Mouse (Mus musculus): ENCODE measurements around the gene Capn1.

The Capn1 gene

DNA sequence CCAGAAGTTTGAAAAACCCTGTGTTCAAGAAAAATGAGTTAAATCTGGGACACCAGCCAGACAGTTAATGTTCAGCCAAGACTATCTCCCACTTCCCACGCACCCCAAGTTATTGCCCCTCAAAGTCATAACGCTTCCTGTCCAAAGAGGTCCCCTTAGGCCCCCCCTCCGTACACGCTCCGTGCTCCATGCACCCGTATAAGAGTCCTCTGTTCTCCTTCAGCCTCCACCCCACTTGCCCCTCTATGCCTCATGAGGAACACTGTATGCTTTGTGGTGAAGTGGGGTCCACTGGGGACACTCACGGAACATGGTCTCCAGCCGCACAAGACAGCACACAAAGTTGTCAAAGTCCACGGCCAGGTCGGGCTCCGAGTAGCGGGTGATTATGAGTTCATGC is 25.7 kb downstream of the Capn1 start:
- no peak for DNase-seq (ENCODE audit: low spot score in 2 of 2)

- DNase-seq (ENCODE audit: low spot score in 2 of 2): no peak
Observed at GRCm38 (mm10) chr19:5989585-5989984, 26.1 kb downstream of the Capn1 start.

- DNase-seq (ENCODE audit: low spot score in 2 of 2): peak; percentile 70 to 86
Observed at GRCm38 (mm10) chr19:5988815-5989452, 26.8 kb downstream of the Capn1 start.

- no peak for DNase-seq (ENCODE audit: low spot score in 2 of 2)
Observed at GRCm38 (mm10) chr19:5988027-5988814, 27.5 kb downstream of the Capn1 start.

GRCm38 (mm10) chr19:5986043-5986442 is 29.7 kb downstream of the Capn1 start, which contains the start of gene Slc22a20:
TSS of gene Slc22a20 (minus strand) at chr19:5986143.
- DNase-seq (ENCODE audit: low spot score in 2 of 2): no peak

DNA sequence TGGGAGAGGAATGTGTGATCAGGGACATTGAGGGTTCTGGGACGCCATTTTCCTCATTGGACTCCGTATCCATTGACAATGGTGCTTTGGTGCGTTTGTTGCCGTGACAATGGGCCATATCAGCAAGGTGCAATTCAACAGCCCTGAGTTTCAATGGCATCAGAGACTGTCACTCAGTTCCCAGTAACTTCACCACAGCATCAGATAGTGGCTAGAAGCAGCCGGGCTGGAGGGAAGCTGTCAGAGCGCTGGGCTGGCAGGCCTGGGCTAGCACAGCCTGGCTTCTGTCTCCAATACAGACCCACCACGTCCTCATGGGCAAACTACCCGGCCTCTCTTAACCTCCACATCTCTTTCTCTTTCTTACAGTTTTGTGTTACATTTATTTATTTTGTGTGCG is 35.2 kb downstream of the Capn1 start:
- no peak for DNase-seq (ENCODE audit: low spot score in 2 of 2)

DNA sequence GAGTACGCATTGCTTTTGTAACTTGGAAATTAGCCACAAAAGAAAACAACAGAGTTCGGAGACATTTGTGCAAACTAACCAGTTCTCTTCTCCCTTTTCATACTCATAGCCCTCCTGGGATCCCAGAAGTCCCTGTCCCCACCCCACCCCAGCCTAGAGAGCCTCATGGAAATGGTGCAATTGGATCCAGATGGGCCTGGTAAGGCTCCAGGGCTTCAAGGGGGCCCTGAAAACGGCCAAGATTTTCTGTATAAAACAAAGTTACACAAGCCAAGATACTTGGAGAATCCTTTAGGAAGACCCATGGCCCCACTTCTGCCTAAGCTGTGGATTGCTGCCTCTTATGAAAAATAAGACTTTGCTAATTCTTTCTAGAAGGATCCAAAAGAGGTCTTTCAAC is 38.0 kb downstream of the Capn1 start:
- DNase-seq (ENCODE audit: low spot score in 2 of 2): no peak

- no peak for DNase-seq (ENCODE audit: low spot score in 2 of 2)
Observed at GRCm38 (mm10) chr19:5975676-5976075, 40.0 kb downstream of the Capn1 start.

DNA sequence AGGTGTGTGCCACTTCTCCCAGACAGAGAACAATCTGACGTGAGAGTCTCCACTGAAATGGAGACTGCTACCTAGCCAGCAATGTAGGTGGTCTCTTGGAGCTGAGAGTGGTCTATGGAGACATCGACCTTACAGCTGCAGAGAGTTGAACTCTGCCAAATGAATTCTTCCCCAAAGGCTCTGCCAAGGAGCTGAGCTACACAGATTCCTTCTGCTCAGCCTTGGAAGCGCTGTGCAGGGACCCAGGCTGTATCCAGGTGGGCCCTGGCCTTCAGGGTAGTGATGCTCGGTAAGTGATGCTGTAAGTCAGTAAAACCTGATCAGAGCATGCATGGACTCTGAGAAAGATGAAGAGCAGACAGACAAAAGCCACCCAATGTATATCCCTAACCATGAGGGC is 40.6 kb downstream of the Capn1 start:
- DNase-seq (ENCODE audit: low spot score in 2 of 2): no peak

- no peak for DNase-seq (ENCODE audit: low spot score in 2 of 2)
Observed at GRCm38 (mm10) chr19:5967664-5968063, 48.0 kb downstream of the Capn1 start.

DNA sequence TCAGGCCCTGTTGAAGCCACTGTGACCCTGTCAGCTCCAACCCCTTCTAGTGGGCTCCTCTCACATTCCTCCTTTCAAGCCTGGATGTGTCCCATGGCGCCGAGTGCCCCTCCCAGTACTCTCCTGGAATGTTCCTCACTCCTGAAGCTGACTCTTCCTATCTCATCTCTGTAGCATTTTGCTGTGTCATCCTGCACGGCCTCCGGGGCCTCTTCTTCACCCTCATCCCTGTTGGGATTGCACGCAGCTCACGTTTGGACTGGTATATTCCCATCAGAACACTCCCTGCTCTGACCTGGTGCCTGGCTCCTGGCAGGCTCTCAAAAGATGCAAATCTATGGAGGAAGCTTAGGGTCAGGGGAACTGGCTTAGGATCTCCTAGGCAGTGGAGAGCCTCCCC is 48.9 kb downstream of the Capn1 start:
- no peak for DNase-seq (ENCODE audit: low spot score in 2 of 2)

GRCm38 (mm10) chr19:5965910-5966309 is 49.8 kb downstream of the Capn1 start:
- no peak for DNase-seq (ENCODE audit: low spot score in 2 of 2)

DNA sequence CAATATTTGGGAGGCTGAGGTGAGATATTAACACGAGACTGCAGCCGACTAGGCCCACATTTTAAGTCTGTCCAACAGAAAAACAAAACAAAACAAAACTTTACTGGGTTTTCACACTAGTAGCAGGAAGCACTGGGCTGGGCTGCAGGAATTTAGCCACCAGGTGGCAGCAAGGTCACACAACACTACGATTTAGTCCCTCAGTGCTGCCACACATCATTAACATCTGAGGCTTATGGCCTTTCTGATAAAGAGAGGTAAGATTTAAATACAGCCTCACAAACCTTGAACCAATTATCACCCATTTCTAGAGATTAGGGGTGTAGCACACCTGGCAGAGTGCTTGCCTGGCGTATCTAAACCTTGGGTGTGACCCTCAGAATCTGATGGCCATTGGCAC is 50.4 kb downstream of the Capn1 start:
- peak in 1 of 2 experiments; percentile 76 for DNase-seq (ENCODE audit: low spot score in 2 of 2)

- no peak for DNase-seq (ENCODE audit: low spot score in 2 of 2)
Observed at GRCm38 (mm10) chr19:5964804-5965203, 50.9 kb downstream of the Capn1 start.

- DNase-seq (ENCODE audit: low spot score in 2 of 2): peak; percentile 83 to 88
Observed at GRCm38 (mm10) chr19:5963883-5964562, 51.7 kb downstream of the Capn1 start, which contains the start of gene Pola2. TSS of gene Pola2 (minus strand) at chr19:5964202.

DNA sequence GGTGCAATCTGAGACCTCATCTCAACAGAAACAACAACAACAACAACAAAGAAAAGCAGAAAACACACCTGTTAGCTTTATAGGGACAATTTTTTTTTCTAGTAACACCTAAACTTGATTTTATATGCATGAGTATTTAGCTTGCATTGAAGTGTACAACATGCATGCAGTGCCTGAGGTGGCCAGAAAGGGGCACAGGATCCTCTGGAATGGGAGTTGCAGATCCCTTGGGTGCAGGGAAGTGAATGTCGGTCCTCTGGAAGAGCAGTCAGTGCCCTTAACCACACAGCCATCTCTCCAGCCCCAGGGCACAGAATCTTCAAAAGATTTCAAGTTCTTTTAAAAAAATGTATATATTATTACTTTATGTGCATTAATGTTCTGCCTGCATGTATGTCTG is 53.0 kb downstream of the Capn1 start:
- no peak for DNase-seq (ENCODE audit: low spot score in 2 of 2)

GRCm38 (mm10) chr19:5957371-5957770 is 58.3 kb downstream of the Capn1 start:
- no peak for DNase-seq (ENCODE audit: low spot score in 2 of 2)

GRCm38 (mm10) chr19:5956685-5957084 is 59.0 kb downstream of the Capn1 start:
- DNase-seq (ENCODE audit: low spot score in 2 of 2): peak; percentile 75 to 84

DNA sequence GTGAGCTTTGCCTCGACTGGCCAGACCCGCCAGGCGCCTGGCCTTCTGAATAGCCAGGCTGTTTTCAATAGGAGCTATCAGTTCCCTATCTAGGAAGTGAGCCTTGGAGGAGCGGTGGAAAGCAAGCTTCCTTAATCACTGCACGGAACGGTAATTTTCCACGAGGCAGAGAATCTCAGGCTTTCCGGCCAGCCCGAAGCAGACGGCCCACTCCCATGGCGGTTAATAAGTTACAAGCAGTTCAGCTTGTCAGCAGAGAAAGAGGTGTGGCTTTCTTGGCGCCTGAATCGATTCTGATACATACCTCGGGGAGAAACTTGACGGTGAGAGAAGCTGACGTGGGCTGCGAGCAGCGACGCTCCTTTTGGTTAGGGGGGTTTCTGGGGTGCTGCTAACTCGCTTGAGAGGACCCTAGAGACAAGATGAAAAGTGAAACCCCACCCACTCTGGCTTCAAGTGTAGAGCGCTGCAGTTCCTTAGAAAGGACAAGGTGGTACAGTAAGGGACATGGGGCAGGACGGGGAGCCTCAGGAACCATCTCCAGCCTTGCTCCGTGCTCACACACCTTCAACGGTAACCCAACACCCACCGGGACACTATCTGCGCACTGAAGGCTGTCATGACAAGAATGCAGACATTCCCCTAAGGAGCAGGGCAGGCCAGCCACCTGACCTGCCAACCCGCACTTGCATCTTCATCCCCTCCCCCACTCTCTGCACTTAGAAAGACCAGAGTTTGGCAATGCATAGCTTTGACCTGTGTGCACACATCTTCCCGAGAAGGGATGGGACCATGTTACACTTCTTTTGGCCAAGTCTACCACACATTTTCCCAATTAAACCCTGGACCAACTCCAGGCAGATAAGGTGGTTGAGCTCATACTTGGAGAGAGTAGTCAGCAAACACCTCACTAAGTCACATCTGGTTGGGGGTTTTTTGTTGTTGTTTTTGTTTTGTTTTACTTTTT is 59.7 kb downstream of the Capn1 start:
- no peak for DNase-seq (ENCODE audit: low spot score in 2 of 2)

DNA sequence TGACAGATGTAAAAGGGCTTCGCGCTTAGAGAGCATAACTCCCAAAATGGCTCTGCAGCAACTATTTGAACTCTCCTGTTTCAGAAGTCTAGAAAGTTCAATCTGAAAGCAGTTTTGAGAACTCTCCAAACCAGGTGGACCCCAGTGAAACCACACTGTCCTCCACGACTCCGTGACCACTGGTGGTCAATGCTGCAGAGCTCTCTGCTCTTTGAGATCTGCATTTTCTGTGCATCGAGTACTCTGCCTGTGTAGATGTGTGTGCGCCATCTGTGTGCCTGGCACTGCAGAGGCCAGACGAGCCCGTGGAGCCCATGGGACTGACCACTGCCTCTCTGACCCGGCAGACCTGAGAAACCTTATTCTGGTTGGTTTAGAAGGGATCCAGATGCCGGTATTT is 60.8 kb downstream of the Capn1 start:
- no peak for DNase-seq (ENCODE audit: low spot score in 2 of 2)

DNA sequence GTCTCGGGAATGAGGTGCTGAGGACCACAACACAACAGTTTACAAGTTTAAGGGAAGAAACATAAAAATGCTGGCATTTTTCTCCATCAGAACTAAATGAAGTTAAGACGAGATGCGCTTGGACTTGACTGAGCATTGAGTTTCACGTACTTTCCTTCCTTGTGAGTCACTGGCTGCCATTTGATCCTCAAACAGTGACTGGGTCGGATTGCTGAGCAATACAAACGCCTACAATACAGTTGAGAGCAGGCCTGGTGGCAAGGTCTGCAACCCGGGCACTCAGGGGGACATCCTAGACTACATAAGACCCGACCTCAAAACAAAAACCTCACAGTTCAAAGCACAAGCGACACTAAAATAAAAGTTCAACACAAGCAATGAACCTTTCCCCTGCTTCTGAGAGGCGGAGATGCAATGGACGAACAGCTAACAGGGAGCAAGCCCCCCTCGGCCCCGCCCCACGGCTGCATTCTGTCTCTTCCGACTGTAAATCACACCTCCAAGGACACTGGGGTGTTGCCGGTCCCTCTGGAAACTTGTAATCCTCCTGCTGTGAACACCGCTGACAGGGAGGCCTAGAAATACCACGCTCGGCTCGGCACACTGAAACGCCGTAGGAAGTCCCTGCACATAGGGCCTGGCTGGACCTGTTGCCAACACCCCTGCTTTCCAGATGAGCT is 61.5 kb downstream of the Capn1 start:
- DNase-seq (ENCODE audit: low spot score in 2 of 2): no peak
